Mouse (Mus musculus): ENCODE measurements around the gene Atad1. TPM values are rescaled to one million over a fixed set of nuclear protein-coding genes. Genes with fewer than 3 reads are reported as not detected.
A peak's percentile ranks its signal among the peaks of the same experiment; 100 is the strongest.

Atad1 gene
- polyA plus RNA-seq, 1 experiment = 25.0 TPM

DNA sequence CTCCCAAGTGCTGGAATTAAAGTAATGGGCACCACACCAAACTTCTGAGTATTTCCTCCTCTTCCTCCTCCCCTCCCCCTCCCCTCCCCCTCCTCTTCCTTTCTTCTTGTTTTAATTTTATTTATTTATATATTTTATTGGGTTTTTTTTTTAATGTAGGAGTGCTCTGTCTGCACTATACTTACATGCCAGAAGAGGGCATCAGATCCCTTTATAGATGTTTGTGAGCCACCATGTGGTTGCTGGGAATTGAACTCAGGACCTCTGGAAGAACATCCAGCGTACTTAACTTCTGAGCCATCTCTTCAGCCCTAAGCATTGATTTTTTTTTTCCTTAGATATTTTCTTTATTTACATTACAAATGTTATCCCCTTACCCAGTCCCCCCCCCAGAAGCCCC lies 19.3 kb downstream of the Atad1 start:
- no peaks in the 10 kb centered on the region for H3K4me1 ChIP-seq (ENCODE audit: control insufficient read depth, insufficient read depth, low read length)
- DNase-seq = no peak
- no peaks in the 10 kb centered on the region for H3K36me3 ChIP-seq (ENCODE audit: control insufficient read depth, insufficient read depth, low read length)
- H3K27me3 ChIP-seq (replicated peaks; ENCODE audit: control insufficient read depth, insufficient read depth, low read length) = no peaks in the 10 kb centered on the region
- TF ChIP-seq CTCF (conservative IDR thresholded peaks at IDR 0.05; ENCODE audit: insufficient read depth, insufficient read length, low read depth, low read length) = no peak
- no peak for TF ChIP-seq POLR2A (IDR thresholded peaks at IDR 0.05; ENCODE audit: low read depth, low read length)
- no peak overlapping the region for H3K4me3 ChIP-seq (ENCODE audit: insufficient read depth, low read depth, low read length)
- H3K27ac ChIP-seq (ENCODE audit: insufficient read depth, low read depth, low read length) = no peak overlapping the region
- WGBS = 100% methylated on average over 1 of the region's 1 CpGs

DNA sequence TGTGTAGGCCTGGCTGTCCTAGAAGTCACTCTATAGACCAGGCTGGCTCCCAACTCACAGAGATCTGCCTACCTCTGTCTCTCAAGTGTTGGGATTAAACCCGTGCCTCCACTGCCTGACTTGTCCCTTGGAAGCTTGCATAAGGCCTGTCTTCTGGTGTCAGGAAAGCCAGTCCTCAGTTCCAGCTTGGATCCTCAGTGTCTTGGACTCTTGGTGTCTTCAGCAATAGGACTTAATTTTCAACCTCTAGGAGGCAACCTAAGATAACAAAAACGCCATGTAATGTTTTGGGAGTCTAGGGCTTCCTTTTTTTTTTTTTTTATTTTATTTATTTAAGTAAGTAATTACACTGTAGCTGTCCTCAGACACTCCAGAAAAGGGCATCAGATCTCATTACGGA lies 22.0 kb downstream of the Atad1 start:
- no peaks in the 10 kb centered on the region for H3K4me1 ChIP-seq (ENCODE audit: control insufficient read depth, insufficient read depth, low read length)
- H3K36me3 ChIP-seq (ENCODE audit: control insufficient read depth, insufficient read depth, low read length) = no peaks in the 10 kb centered on the region
- H3K4me3 ChIP-seq (ENCODE audit: insufficient read depth, low read depth, low read length) = no peak overlapping the region
- H3K27ac ChIP-seq (ENCODE audit: insufficient read depth, low read depth, low read length) = no peak overlapping the region
- 64% methylated on average over 3 of the region's 3 CpGs for WGBS
- no peaks in the 10 kb centered on the region for H3K27me3 ChIP-seq (replicated peaks; ENCODE audit: control insufficient read depth, insufficient read depth, low read length)
- no peak for DNase-seq
- TF ChIP-seq POLR2A (IDR thresholded peaks at IDR 0.05; ENCODE audit: low read depth, low read length) = no peak

DNA sequence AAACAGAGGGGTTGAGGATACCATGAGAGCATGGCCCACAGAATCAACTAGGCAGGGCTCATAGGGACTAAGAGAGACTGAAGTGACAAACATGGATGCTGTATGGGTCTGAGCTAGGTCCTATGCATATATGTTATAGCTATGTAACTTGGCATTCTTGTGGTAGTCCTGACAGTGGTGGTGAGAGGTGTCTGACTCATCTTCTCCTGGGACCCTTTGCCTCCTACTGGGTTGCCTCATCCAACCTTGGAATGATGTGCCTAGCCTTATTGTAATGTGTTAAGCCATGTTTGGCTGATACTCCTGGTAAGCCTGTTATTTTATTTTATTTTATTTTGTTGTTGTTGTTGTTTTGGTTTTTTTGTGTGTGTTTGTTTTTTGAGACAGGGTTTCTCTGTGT lies 23.9 kb downstream of the Atad1 start:
- Histone ChIP-seq H3K27ac (ENCODE audit: insufficient read depth, low read depth, low read length) (no peak overlapping the region), H3K4me1 (ENCODE audit: control insufficient read depth, insufficient read depth, low read length) (0 out of 2 replicates have a peak, but pooled peaks cover 4% of the 10 kb centered on the region), H3K4me3 (ENCODE audit: insufficient read depth, low read depth, low read length) (no peak overlapping the region), H3K36me3 (ENCODE audit: control insufficient read depth, insufficient read depth, low read length) (no peaks in the 10 kb centered on the region), H3K27me3 (replicated peaks; ENCODE audit: control insufficient read depth, insufficient read depth, low read length) (no peaks in the 10 kb centered on the region)
- no peak for DNase-seq
- no peak for TF ChIP-seq POLR2A (IDR thresholded peaks at IDR 0.05; ENCODE audit: low read depth, low read length)
- TF ChIP-seq CTCF (conservative IDR thresholded peaks at IDR 0.05; ENCODE audit: insufficient read depth, insufficient read length, low read depth, low read length) = no peak

GRCm38 (mm10) chr19:32715201-32715600 lies 24.4 kb downstream of the Atad1 start:
- Histone ChIP-seq H3K36me3 (ENCODE audit: control insufficient read depth, insufficient read depth, low read length) (no peaks in the 10 kb centered on the region), H3K4me1 (ENCODE audit: control insufficient read depth, insufficient read depth, low read length) (0 out of 2 replicates have a peak, but pooled peaks cover 4% of the 10 kb centered on the region), H3K27me3 (replicated peaks; ENCODE audit: control insufficient read depth, insufficient read depth, low read length) (no peaks in the 10 kb centered on the region), H3K4me3 (ENCODE audit: insufficient read depth, low read depth, low read length) (no peak overlapping the region), H3K27ac (ENCODE audit: insufficient read depth, low read depth, low read length) (no peak overlapping the region)
- 0% methylated on average over 3 of the region's 3 CpGs for WGBS
- TF ChIP-seq POLR2A (IDR thresholded peaks at IDR 0.05; ENCODE audit: low read depth, low read length) (no peak), CTCF (conservative IDR thresholded peaks at IDR 0.05; ENCODE audit: insufficient read depth, insufficient read length, low read depth, low read length) (peak; percentile 98; the same call in 1 of the 2 replicates)
- peak; percentile 89 for DNase-seq

GRCm38 (mm10) chr19:32713471-32713870 lies 26.1 kb downstream of the Atad1 start:
- no peak overlapping the region for H3K4me3 ChIP-seq (ENCODE audit: insufficient read depth, low read depth, low read length)
- no peaks in the 10 kb centered on the region for H3K27me3 ChIP-seq (replicated peaks; ENCODE audit: control insufficient read depth, insufficient read depth, low read length)
- 83% methylated on average over 3 of the region's 3 CpGs for WGBS
- H3K4me1 ChIP-seq (ENCODE audit: control insufficient read depth, insufficient read depth, low read length) = 0 out of 2 replicates have a peak, but pooled peaks cover 4% of the 10 kb centered on the region
- TF ChIP-seq POLR2A (IDR thresholded peaks at IDR 0.05; ENCODE audit: low read depth, low read length) = no peak
- no peak for TF ChIP-seq CTCF (conservative IDR thresholded peaks at IDR 0.05; ENCODE audit: insufficient read depth, insufficient read length, low read depth, low read length)
- H3K27ac ChIP-seq (ENCODE audit: insufficient read depth, low read depth, low read length) = no peak overlapping the region
- no peak for DNase-seq
- no peaks in the 10 kb centered on the region for H3K36me3 ChIP-seq (ENCODE audit: control insufficient read depth, insufficient read depth, low read length)

GRCm38 (mm10) chr19:32712588-32713042 lies 27.0 kb downstream of the Atad1 start:
- under 1% methylated on average over 11 of the region's 11 CpGs for WGBS
- 0 out of 2 replicates have a peak, but pooled peaks have one; percentile 10 for TF ChIP-seq CTCF (conservative IDR thresholded peaks at IDR 0.05; ENCODE audit: insufficient read depth, insufficient read length, low read depth, low read length)
- no peak for TF ChIP-seq POLR2A (IDR thresholded peaks at IDR 0.05; ENCODE audit: low read depth, low read length)
- H3K36me3 ChIP-seq (ENCODE audit: control insufficient read depth, insufficient read depth, low read length) = no peaks in the 10 kb centered on the region

GRCm38 (mm10) chr19:32711761-32712541 lies 27.6 kb downstream of the Atad1 start:
- Histone ChIP-seq H3K36me3 (ENCODE audit: control insufficient read depth, insufficient read depth, low read length) (no peaks in the 10 kb centered on the region), H3K4me3 (ENCODE audit: insufficient read depth, low read depth, low read length) (peak overlapping the region; percentile 73), H3K27ac (ENCODE audit: insufficient read depth, low read depth, low read length) (peak overlapping the region; percentile 85), H3K4me1 (ENCODE audit: control insufficient read depth, insufficient read depth, low read length) (0 out of 2 replicates have a peak, but pooled peaks cover 4% of the 10 kb centered on the region), H3K27me3 (replicated peaks; ENCODE audit: control insufficient read depth, insufficient read depth, low read length) (no peaks in the 10 kb centered on the region)
- DNase-seq = peak; percentile 94
- WGBS = under 1% methylated on average over 63 of the region's 63 CpGs
- peak; percentile 84 for TF ChIP-seq POLR2A (IDR thresholded peaks at IDR 0.05; ENCODE audit: low read depth, low read length)
- TF ChIP-seq CTCF (conservative IDR thresholded peaks at IDR 0.05; ENCODE audit: insufficient read depth, insufficient read length, low read depth, low read length) = no peak

More at GRCm38 (mm10) chr19:32712588-32713042, 27.0 kb downstream of the Atad1 start:
- peak; percentile 90 for DNase-seq
- Histone ChIP-seq H3K4me1 (ENCODE audit: control insufficient read depth, insufficient read depth, low read length) (0 out of 2 replicates have a peak, but pooled peaks cover 4% of the 10 kb centered on the region), H3K27ac (ENCODE audit: insufficient read depth, low read depth, low read length) (peak overlapping the region; percentile 74), H3K27me3 (replicated peaks; ENCODE audit: control insufficient read depth, insufficient read depth, low read length) (no peaks in the 10 kb centered on the region), H3K4me3 (ENCODE audit: insufficient read depth, low read depth, low read length) (peak overlapping the region; percentile 73)

Measured in kidney, adult 2 months (tissue).